Mouse (Mus musculus) G1E (cell line): ENCODE results near the gene Eng. TPM values are rescaled to one million over a fixed set of nuclear protein-coding genes. Genes with fewer than 3 reads are reported as not detected.

Experiments
- ATAC-seq: 2 replicates; pipeline ENCODE4 v1.8.0; 2016; ENCODE audit warnings: mild to moderate bottlenecking; ENCODE audit not compliant: insufficient number of reproducible peaks, poor library complexity, low FRiP score, severe bottlenecking; ENCODE audit errors: extremely low read depth
- DNase-seq: peaks from one replicate; pipeline ENCODE4 v3.0.0; 2012; ENCODE audit warnings: low spot score
- H3K27me3 ChIP-seq: 2 replicates; pipeline ENCODE4 v1.6.1; 2012; ENCODE audit warnings: mild to moderate bottlenecking, low read length, inconsistent platforms; ENCODE audit not compliant: insufficient read depth
- H3K36me3 ChIP-seq: replicated peaks from 2 replicates; pipeline ENCODE3; 2012; ENCODE audit warnings: mild to moderate bottlenecking, inconsistent platforms
- H3K4me1 ChIP-seq: 2 replicates; pipeline ENCODE4 v1.6.1; 2012; ENCODE audit warnings: low read depth, low read length, inconsistent platforms, mixed read lengths; ENCODE audit not compliant: insufficient read depth
- H3K4me3 ChIP-seq: 2 replicates; pipeline ENCODE4 v1.5.1; 2012; ENCODE audit warnings: low read depth, mild to moderate bottlenecking, inconsistent platforms, low read length, moderate library complexity, mixed read lengths
- H3K9me3 ChIP-seq: replicated peaks from 2 replicates; pipeline ENCODE4 v1.6.1; 2012; ENCODE audit warnings: inconsistent platforms
- CTCF ChIP-seq: IDR thresholded peaks from 2 replicates; pipeline ENCODE4 v1.5.1; 2012; ENCODE audit warnings: low read depth, low read length, inconsistent platforms, mixed read lengths
- GATA1 ChIP-seq: IDR thresholded peaks from 2 replicates; pipeline ENCODE4 v1.6.1; 2012; ENCODE audit warnings: borderline replicate concordance, low read length, inconsistent platforms, mixed read lengths
- GATA2 ChIP-seq: IDR thresholded peaks from 2 replicates; pipeline ENCODE4 v1.6.1; 2012; ENCODE audit warnings: low read depth, low read length, inconsistent platforms, borderline replicate concordance
- POLR2AphosphoS5 ChIP-seq: IDR thresholded peaks from 2 replicates; pipeline ENCODE4 v1.6.1; 2012; ENCODE audit warnings: low read depth, low read length, inconsistent platforms; ENCODE audit not compliant: insufficient replicate concordance
- TAL1 ChIP-seq: conservative IDR thresholded peaks from 2 replicates; pipeline ENCODE4 v1.6.1; 2012; ENCODE audit warnings: low read depth, low read length, inconsistent platforms, mixed read lengths
- polyA plus RNA-seq: library from polyadenylated mRNA; stranded (reverse); fragments of >175 nt; gene quantifications from 2 replicates; pipeline ENCODE4 v1.2.3, GENCODE M21; 2012
- total RNA-seq, 2 experiments: library from RNA; stranded (forward) in 1 of 2; stranded (reverse) in 1 of 2; fragments of 200-1000 nt in 1 of 2; fragments of >200 nt in 1 of 2; fragmentation: Nextera tagmentation in 1 of 2; gene quantifications; 2 replicates each; pipeline ENCODE4 v1.2.3; 2014 to 2017

Eng gene
- total and polyA plus RNA-seq, 3 experiments, result 0.93 to 6.3 (median 4.4) TPM

DNA sequence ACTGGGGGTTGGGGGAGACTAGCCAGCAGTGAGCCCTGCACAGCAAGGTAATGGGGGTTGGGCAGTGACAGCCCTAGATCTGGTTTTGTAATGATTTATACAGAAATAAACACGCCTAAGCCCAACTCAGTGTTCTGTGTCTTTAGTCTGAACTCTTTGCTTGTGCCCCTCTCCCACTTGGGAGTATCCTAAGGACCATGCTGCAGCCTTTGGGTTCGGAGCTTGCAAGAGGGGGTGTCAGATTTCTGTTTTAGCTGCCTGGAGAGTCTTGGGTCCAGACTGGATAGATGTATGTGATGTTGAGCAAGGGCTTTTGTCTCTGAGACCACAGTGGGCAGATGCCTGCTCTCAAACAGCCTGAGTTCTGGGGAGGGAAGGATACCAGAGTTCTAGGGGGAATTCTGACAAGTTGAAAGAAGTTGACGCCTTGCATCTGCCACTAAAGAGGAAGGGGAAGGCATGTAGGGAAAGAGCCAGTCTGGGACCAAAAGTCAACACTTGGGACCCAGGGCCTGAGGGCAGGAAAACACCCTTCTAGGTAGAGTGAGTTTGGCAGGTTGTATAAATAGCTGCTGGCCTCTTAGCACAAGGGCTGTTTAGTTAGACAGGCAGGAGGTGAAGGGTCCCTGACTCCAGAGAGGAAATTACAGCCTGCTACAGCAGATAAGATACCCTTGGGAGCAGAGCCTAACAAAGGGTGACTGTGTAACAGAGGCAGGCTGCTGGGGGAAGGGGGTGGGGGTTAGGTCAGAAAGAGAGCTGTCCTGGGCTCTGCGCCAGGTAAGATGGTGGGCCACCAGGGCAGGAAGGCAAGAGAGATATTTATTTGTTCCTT is 25.5 kb upstream of the Eng start:
- peak; percentile 48 for DNase-seq
- H3K4me3 ChIP-seq, result no peak overlapping the region
- H3K4me1 ChIP-seq, result peaks cover 26% of the 10 kb centered on the region
- ATAC-seq, result no peak
- peaks cover 69% of the 10 kb centered on the region for H3K36me3 ChIP-seq
- H3K9me3 ChIP-seq, result peaks cover 3% of the 10 kb centered on the region
- TF ChIP-seq CTCF (no peak), TAL1 (no peak), GATA1 (no peak), GATA2 (no peak), POLR2AphosphoS5 (no peak)
- H3K27me3 ChIP-seq, result peaks cover 13% of the 10 kb centered on the region

GRCm38 (mm10) chr2:32621517-32621859 is 24.9 kb upstream of the Eng start, which contains the start of gene Ak1:
Gene Ak1 (plus strand): TSS chr2:32621758.
- peaks cover 63% of the 10 kb centered on the region for H3K36me3 ChIP-seq
- peaks cover 3% of the 10 kb centered on the region for H3K9me3 ChIP-seq
- ATAC-seq (no peak), DNase-seq (no peak)
- peaks cover 17% of the 10 kb centered on the region for H3K27me3 ChIP-seq
- TF ChIP-seq GATA1, result no peak
- TF ChIP-seq CTCF, result no peak
- no peak for TF ChIP-seq POLR2AphosphoS5
- no peak for TF ChIP-seq TAL1
- TF ChIP-seq GATA2, result no peak
- no peak within 1 kb of the TSS for H3K4me3 ChIP-seq
- H3K4me1 ChIP-seq, result peaks cover 32% of the 10 kb centered on the region

- Histone ChIP-seq H3K9me3 (no peaks in the 10 kb centered on the region), H3K4me3 (no peak overlapping the region), H3K36me3 (peaks cover 36% of the 10 kb centered on the region), H3K4me1 (peaks cover 50% of the 10 kb centered on the region), H3K27me3 (peaks cover 23% of the 10 kb centered on the region)
- TF ChIP-seq GATA1 (no peak), TAL1 (no peak), CTCF (no peak), GATA2 (no peak), POLR2AphosphoS5 (no peak)
- DNase-seq, result no peak
- no peak for ATAC-seq
These were observed 22.2 kb upstream of the Eng start for GRCm38 (mm10) chr2:32624111-32624748.

GRCm38 (mm10) chr2:32625212-32625872 is 21.1 kb upstream of the Eng start:
- no peaks in the 10 kb centered on the region for H3K9me3 ChIP-seq
- H3K4me1 ChIP-seq, result peaks cover 58% of the 10 kb centered on the region
- ATAC-seq (no peak), DNase-seq (no peak)
- TF ChIP-seq GATA1 (no peak), TAL1 (no peak), CTCF (no peak), POLR2AphosphoS5 (no peak), GATA2 (no peak)
- H3K4me3 ChIP-seq, result no peak overlapping the region
- peaks cover 23% of the 10 kb centered on the region for H3K27me3 ChIP-seq
- H3K36me3 ChIP-seq, result peaks cover 25% of the 10 kb centered on the region

GRCm38 (mm10) chr2:32625873-32626694 is 20.3 kb upstream of the Eng start:
- no peak for TF ChIP-seq GATA1
- TF ChIP-seq CTCF, result no peak
- no peak for TF ChIP-seq GATA2
- TF ChIP-seq TAL1, result no peak
- TF ChIP-seq POLR2AphosphoS5, result no peak
- Histone ChIP-seq H3K4me1 (peaks cover 51% of the 10 kb centered on the region), H3K4me3 (no peak overlapping the region), H3K36me3 (peaks cover 17% of the 10 kb centered on the region), H3K9me3 (no peaks in the 10 kb centered on the region), H3K27me3 (peaks cover 30% of the 10 kb centered on the region)
- no peak for DNase-seq
- ATAC-seq, result no peak
